ENCODE assay signal across 22 mouse cellular contexts in genomic region chr16:23323915-23324314, GRCm38 (mm10).
DNase-seq lines count a peak whose midpoint lies in the region; ATAC-seq and TF ChIP-seq lines count a peak whose summit lies in the region.
"Had no signal": no experiment of that assay in that cellular context is flagged by ENCODE, and none has a peak within 500 bp of the region (broad histone marks: within the 10 kb centered on the region; RNA-seq: fewer than 3 reads in every experiment).

No protein-coding gene starts in this region.

- H3K4me3 ChIP-seq in heart, embryonic 13.5 days: no peak overlapping the region
- no peak overlapping the region for H3K4me3 ChIP-seq in lung, embryonic 16.5 days (ENCODE audit: low read length)
- H3K4me3 ChIP-seq in CH12.LX (replicated peaks in 1 of 3; ENCODE audit: low read depth in 2 of 3, low read length in 2 of 3, poor library complexity in 1 of 3): no peak overlapping the region
- H3K4me3 ChIP-seq: erythroblast, embryonic 14.5 days; heart, adult 2 months; hindbrain, embryonic 12.5 days; megakaryocyte, embryonic 14.5 days had no signal

- dilution Hi-C loops in CH12.LX (cut with MboI; ENCODE audit: extremely low pct_ligation_motif_present, extremely low pct_unique_long_range_greater_than_20kb, low sequenced_read_pairs): no loop called here

- H3K4me2 ChIP-seq in heart, embryonic 13.5 days: no peak overlapping the region
- H3K4me2 ChIP-seq in lung, embryonic 16.5 days (ENCODE audit: low read depth, low read length): no peak overlapping the region
- peak overlapping the region; percentile 30 for H3K4me2 ChIP-seq in CH12.LX (ENCODE audit: insufficient read depth, low read depth, poor library complexity, severe bottlenecking)
- H3K4me2 ChIP-seq: hindbrain, embryonic 12.5 days; liver, embryonic 11.5 days had no signal

- DNase-seq in heart, adult 18-20 months: no peak
- no peak for DNase-seq in lung, postnatal 14 days
- DNase-seq in CH12.LX (ENCODE audit: extremely low read depth): no peak
- peak; percentile 35 for DNase-seq in Muller cell, postnatal 12 days (ENCODE audit: inconsistent ontology term)
- no peak for DNase-seq in kidney, adult 11 months
- DNase-seq: adrenal gland, postnatal 10 days; cerebellum, adult 9-11 months; gastrocnemius, postnatal 10 days; heart, adult 2 months; kidney, adult 2 months; kidney, postnatal 36 days; lung, adult 18-20 months; right cerebral cortex, postnatal 25 days had no signal

- no peaks in the 10 kb centered on the region for H3K9me3 ChIP-seq in heart, embryonic 13.5 days
- H3K9me3 ChIP-seq in lung, embryonic 16.5 days (ENCODE audit: control insufficient read depth, low read length): no peaks in the 10 kb centered on the region
- no peaks in the 10 kb centered on the region for H3K9me3 ChIP-seq in CH12.LX (replicated peaks; ENCODE audit: low read length)
- H3K9me3 ChIP-seq: hindbrain, embryonic 12.5 days had no signal

- in situ Hi-C loops in CH12.LX (cut with MboI; ENCODE audit: low pct_ligation_motif_present, low pct_unique_long_range_greater_than_20kb, low sequenced_read_pairs): no loop called here

- TF ChIP-seq POLR2A in CH12.LX (IDR thresholded peaks at IDR 0.05; ENCODE audit: low read depth, low read length): 0 out of 2 replicates have a peak, but pooled peaks have one; percentile 19

- peaks cover 11% of the 10 kb centered on the region for H3K4me1 ChIP-seq in heart, embryonic 13.5 days
- peaks cover 25% of the 10 kb centered on the region for H3K4me1 ChIP-seq in lung, embryonic 16.5 days (replicated peaks; ENCODE audit: control insufficient read depth, insufficient read depth, low read length)
- H3K4me1 ChIP-seq in CH12.LX (ENCODE audit: control insufficient read depth in 1 of 2, insufficient read depth in 2 of 2): peaks cover 31 to 95% of the 10 kb centered on the region in 2 experiments

- no peaks in the 10 kb centered on the region for H3K27me3 ChIP-seq in heart, embryonic 13.5 days (replicated peaks)
- H3K27me3 ChIP-seq in lung, embryonic 16.5 days (ENCODE audit: control insufficient read depth, insufficient read depth, low read depth, low read length): no peaks in the 10 kb centered on the region
- H3K27me3 ChIP-seq in CH12.LX (replicated peaks): no peaks in the 10 kb centered on the region
- H3K27me3 ChIP-seq: hindbrain, embryonic 12.5 days; megakaryocyte, embryonic 14.5 days; Patski had no signal

- no peak for ATAC-seq in heart, embryonic 13.5 days (ENCODE audit: extremely low read depth, insufficient number of reproducible peaks, low FRiP score, low TSS enrichment)
- no peak; the same call in 1 of the 2 replicates for ATAC-seq in lung, embryonic 16.5 days (ENCODE audit: low read depth)
- ATAC-seq in activated CD4-positive, CD25-positive, alpha-beta regulatory T cell, adult 4 months: no peak
- ATAC-seq: Patski had no signal

- H3K27ac ChIP-seq in heart, embryonic 13.5 days (replicated peaks): peak overlapping the region; percentile 15; the same call in 1 of the 2 replicates
- H3K27ac ChIP-seq in lung, embryonic 16.5 days (ENCODE audit: low read length): peak overlapping the region; percentile 74
- peak overlapping the region; percentile 33; the same call in 1 of the 2 replicates for H3K27ac ChIP-seq in CH12.LX (ENCODE audit: insufficient read depth, low read depth)
- H3K27ac ChIP-seq: heart, adult 2 months; hindbrain, embryonic 12.5 days; stomach, postnatal 0 days had no signal

- peaks cover 6% of the 10 kb centered on the region for H3K79me2 ChIP-seq in CH12.LX (replicated peaks; ENCODE audit: control insufficient read depth, extremely low read depth, insufficient read depth, poor library complexity, severe bottlenecking)

- no peak for TF ChIP-seq RAD21 in CH12.LX (IDR thresholded peaks at IDR 0.05; ENCODE audit: low read depth, low read length)

- no peak for TF ChIP-seq EP300 in CH12.LX (IDR thresholded peaks at IDR 0.05; ENCODE audit: low read length)

- WGBS in heart, embryonic 13.5 days: 26% methylated on average over 3 of the region's 3 CpGs
- 30% methylated on average over 3 of the region's 3 CpGs for WGBS in lung, embryonic 16.5 days

- H3K36me3 ChIP-seq in heart, embryonic 13.5 days: peaks cover 23% of the 10 kb centered on the region
- peaks cover 23% of the 10 kb centered on the region for H3K36me3 ChIP-seq in lung, embryonic 16.5 days (ENCODE audit: control insufficient read depth, insufficient read depth, low read length)
- peaks cover 42 to 95% of the 10 kb centered on the region in 2 experiments for H3K36me3 ChIP-seq in CH12.LX (replicated peaks in 1 of 2; ENCODE audit: control insufficient read depth in 1 of 2, insufficient read depth in 1 of 2, low read length in 1 of 2)

- TF ChIP-seq CTCF in CH12.LX (conservative IDR thresholded peaks at IDR 0.05 in 1 of 2, IDR thresholded peaks at IDR 0.05 in 1 of 2; ENCODE audit: low read depth in 2 of 2, low read length in 2 of 2): no peak

- no peak overlapping the region for H3K9ac ChIP-seq in heart, embryonic 13.5 days
- H3K9ac ChIP-seq in lung, embryonic 16.5 days (ENCODE audit: low read length): no peak overlapping the region
- H3K9ac ChIP-seq in CH12.LX (ENCODE audit: insufficient read depth, low read depth): peak overlapping the region; percentile 16
- H3K9ac ChIP-seq: hindbrain, embryonic 12.5 days had no signal

TF ChIP-seq in CH12.LX, 34 proteins besides CTCF, POLR2A, EP300 and RAD21:
- TF ChIP-seq JUND (conservative IDR thresholded peaks at IDR 0.05; ENCODE audit: low read depth, low read length) (no peak), ZC3H11A (IDR thresholded peaks at IDR 0.05; ENCODE audit: low read depth, low read length) (no peak), USF2 (conservative IDR thresholded peaks at IDR 0.05; ENCODE audit: low read depth, low read length) (no peak), ZNF384 (IDR thresholded peaks at IDR 0.05; ENCODE audit: low read depth, low read length) (no peak; the same call in 1 of the 2 replicates), GABPA (IDR thresholded peaks at IDR 0.05; ENCODE audit: insufficient replicate concordance, low read depth, low read length) (no peak), ETS1 (conservative IDR thresholded peaks at IDR 0.05; ENCODE audit: low read depth, low read length) (no peak), SIN3A (IDR thresholded peaks at IDR 0.05; ENCODE audit: low read length) (no peak), NRF1 (IDR thresholded peaks at IDR 0.05; ENCODE audit: low read depth, low read length) (no peak), CHD2 (IDR thresholded peaks at IDR 0.05; ENCODE audit: low read length) (no peak), PAX5 (IDR thresholded peaks at IDR 0.05; ENCODE audit: low read length) (no peak), ZMIZ1 (IDR thresholded peaks at IDR 0.05; ENCODE audit: low read depth, low read length) (no peak), MEF2A (IDR thresholded peaks at IDR 0.05; ENCODE audit: borderline replicate concordance, low read depth, low read length) (no peak), SMC3 (IDR thresholded peaks at IDR 0.05; ENCODE audit: low read depth, low read length) (no peak), ZKSCAN1 (IDR thresholded peaks at IDR 0.05; ENCODE audit: borderline replicate concordance, low read depth, low read length) (no peak)

Comparison
In these comparisons a context has a peak if more than half of its experiments do, and no peak if none do; other contexts are left out.
1. H3K27ac ChIP-seq: peak in every context shown above with its lines; median percentile 74 in lung, embryonic 16.5 days; 33 in CH12.LX; 15 in heart, embryonic 13.5 days.